Mouse (Mus musculus): ENCODE measurements at regions not wholly inside any gene's neighbourhood (a gene's known extent, or its start where the extent isn't known, plus 50 kb on each side); places are given as distances from the start of the nearest gene placed in this dataset.

- 96% methylated on average over 7 of the region's 7 CpGs for WGBS
- no peak for TF ChIP-seq POLR2A (IDR thresholded peaks at IDR 0.05; ENCODE audit: control insufficient read depth, extremely low read depth, insufficient read depth, low read length, poor library complexity)
- TF ChIP-seq CTCF (IDR thresholded peaks at IDR 0.05; ENCODE audit: borderline replicate concordance, control insufficient read depth, extremely low read depth, insufficient read depth, low read length, poor library complexity), result no peak
- Histone ChIP-seq H3K4me1 (replicated peaks; ENCODE audit: control insufficient read depth, insufficient read depth, low read length) (no peaks in the 10 kb centered on the region), H3K36me3 (ENCODE audit: control insufficient read depth, insufficient read depth, low read length) (no peaks in the 10 kb centered on the region), H3K27ac (ENCODE audit: control insufficient read depth, insufficient read depth, low read length) (no peak overlapping the region), H3K27me3 (ENCODE audit: control insufficient read depth, insufficient read depth, low read length) (no peaks in the 10 kb centered on the region), H3K4me3 (ENCODE audit: control insufficient read depth, insufficient read depth, low read length) (no peak overlapping the region)
- no peak for DNase-seq
Measured at GRCm38 (mm10) chr1:16816572-16816971, 723.4 kb upstream of the 4930444P10Rik start.

- no peak overlapping the region for H3K27ac ChIP-seq (ENCODE audit: control insufficient read depth, insufficient read depth, low read length)
- H3K4me3 ChIP-seq (ENCODE audit: control insufficient read depth, insufficient read depth, low read length), result no peak overlapping the region
- DNase-seq, result no peak
- H3K4me1 ChIP-seq (replicated peaks; ENCODE audit: control insufficient read depth, insufficient read depth, low read length), result no peaks in the 10 kb centered on the region
- H3K36me3 ChIP-seq (ENCODE audit: control insufficient read depth, insufficient read depth, low read length), result no peaks in the 10 kb centered on the region
- H3K27me3 ChIP-seq (ENCODE audit: control insufficient read depth, insufficient read depth, low read length), result no peaks in the 10 kb centered on the region
- no peak for TF ChIP-seq POLR2A (IDR thresholded peaks at IDR 0.05; ENCODE audit: control insufficient read depth, extremely low read depth, insufficient read depth, low read length, poor library complexity)
- no peak for TF ChIP-seq CTCF (IDR thresholded peaks at IDR 0.05; ENCODE audit: borderline replicate concordance, control insufficient read depth, extremely low read depth, insufficient read depth, low read length, poor library complexity)
Measured at GRCm38 (mm10) chr1:16815731-16816130, 722.6 kb upstream of the 4930444P10Rik start.

GRCm38 (mm10) chr1:16809370-16810150, 716.4 kb upstream of the 4930444P10Rik start:
- Histone ChIP-seq H3K36me3 (ENCODE audit: control insufficient read depth, insufficient read depth, low read length) (no peaks in the 10 kb centered on the region), H3K4me1 (replicated peaks; ENCODE audit: control insufficient read depth, insufficient read depth, low read length) (no peaks in the 10 kb centered on the region), H3K27ac (ENCODE audit: control insufficient read depth, insufficient read depth, low read length) (no peak overlapping the region), H3K4me3 (ENCODE audit: control insufficient read depth, insufficient read depth, low read length) (no peak overlapping the region), H3K27me3 (ENCODE audit: control insufficient read depth, insufficient read depth, low read length) (no peaks in the 10 kb centered on the region)
- no peak for DNase-seq
- 83% methylated on average over 10 of the region's 10 CpGs for WGBS
- TF ChIP-seq CTCF (IDR thresholded peaks at IDR 0.05; ENCODE audit: borderline replicate concordance, control insufficient read depth, extremely low read depth, insufficient read depth, low read length, poor library complexity) (no peak), POLR2A (IDR thresholded peaks at IDR 0.05; ENCODE audit: control insufficient read depth, extremely low read depth, insufficient read depth, low read length, poor library complexity) (no peak)

GRCm38 (mm10) chr1:16798292-16798691, 705.2 kb upstream of the 4930444P10Rik start:
- Histone ChIP-seq H3K27me3 (ENCODE audit: control insufficient read depth, insufficient read depth, low read length) (no peaks in the 10 kb centered on the region), H3K4me1 (replicated peaks; ENCODE audit: control insufficient read depth, insufficient read depth, low read length) (no peaks in the 10 kb centered on the region), H3K27ac (ENCODE audit: control insufficient read depth, insufficient read depth, low read length) (no peak overlapping the region), H3K4me3 (ENCODE audit: control insufficient read depth, insufficient read depth, low read length) (no peak overlapping the region), H3K36me3 (ENCODE audit: control insufficient read depth, insufficient read depth, low read length) (no peaks in the 10 kb centered on the region)
- peak; percentile 30 for DNase-seq
- 68% methylated on average over 6 of the region's 6 CpGs for WGBS
- TF ChIP-seq CTCF (IDR thresholded peaks at IDR 0.05; ENCODE audit: borderline replicate concordance, control insufficient read depth, extremely low read depth, insufficient read depth, low read length, poor library complexity), result no peak
- TF ChIP-seq POLR2A (IDR thresholded peaks at IDR 0.05; ENCODE audit: control insufficient read depth, extremely low read depth, insufficient read depth, low read length, poor library complexity), result no peak

DNA sequence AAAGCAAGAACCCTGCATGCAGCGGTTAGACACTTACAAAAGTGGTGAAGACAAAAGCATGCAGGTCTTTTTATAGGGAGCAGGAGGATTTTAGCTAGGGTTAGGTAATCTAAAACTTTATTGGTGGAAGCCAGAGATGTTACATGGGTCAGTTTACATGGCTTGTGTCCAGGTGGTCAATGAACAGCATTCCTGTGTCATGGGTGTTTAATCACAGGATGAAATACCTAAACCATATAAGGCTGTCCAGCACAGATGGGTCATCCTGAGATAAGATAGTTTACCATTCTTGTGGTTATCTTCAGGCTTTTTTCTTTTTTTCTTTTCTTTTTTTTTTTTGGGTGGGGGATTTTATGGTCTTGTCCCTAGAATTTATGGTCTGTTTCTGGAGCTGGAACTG, 703.3 kb upstream of the 4930444P10Rik start:
- no peak overlapping the region for H3K27ac ChIP-seq (ENCODE audit: control insufficient read depth, insufficient read depth, low read length)
- no peak for TF ChIP-seq POLR2A (IDR thresholded peaks at IDR 0.05; ENCODE audit: control insufficient read depth, extremely low read depth, insufficient read depth, low read length, poor library complexity)
- no peak for TF ChIP-seq CTCF (IDR thresholded peaks at IDR 0.05; ENCODE audit: borderline replicate concordance, control insufficient read depth, extremely low read depth, insufficient read depth, low read length, poor library complexity)
- H3K4me3 ChIP-seq (ENCODE audit: control insufficient read depth, insufficient read depth, low read length), result no peak overlapping the region
- H3K36me3 ChIP-seq (ENCODE audit: control insufficient read depth, insufficient read depth, low read length), result no peaks in the 10 kb centered on the region
- H3K4me1 ChIP-seq (replicated peaks; ENCODE audit: control insufficient read depth, insufficient read depth, low read length), result no peaks in the 10 kb centered on the region
- DNase-seq, result no peak
- no peaks in the 10 kb centered on the region for H3K27me3 ChIP-seq (ENCODE audit: control insufficient read depth, insufficient read depth, low read length)
- 95% methylated on average over 1 of the region's 1 CpGs for WGBS

DNA sequence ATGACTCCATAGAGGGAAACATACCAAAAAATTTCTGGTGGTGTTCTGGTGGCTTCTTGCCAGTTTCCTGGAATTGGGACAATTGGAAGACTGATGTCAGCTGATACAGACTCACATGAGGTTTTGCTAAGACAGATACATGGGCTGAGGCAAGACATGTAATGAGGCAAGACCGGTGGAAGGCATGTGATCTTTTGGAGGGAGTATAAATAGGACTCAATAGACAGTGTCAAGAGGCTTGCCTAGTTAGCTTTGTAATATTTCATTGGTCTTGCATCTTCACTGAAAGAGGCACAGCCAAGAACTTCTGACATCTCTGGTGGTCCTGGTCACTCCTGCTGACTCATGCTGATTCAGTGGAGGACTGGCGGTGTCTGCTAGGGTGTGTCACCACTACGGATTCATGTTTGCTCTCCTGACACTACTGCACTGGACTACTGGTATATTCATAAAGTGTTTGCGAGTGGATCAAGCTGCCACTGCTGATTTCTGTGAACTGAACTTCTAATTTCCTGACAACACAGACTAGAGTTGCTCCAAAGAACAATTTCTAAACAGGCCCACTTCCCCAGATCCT, 697.7 kb upstream of the 4930444P10Rik start:
- 95% methylated on average over 4 of the region's 4 CpGs for WGBS
- no peaks in the 10 kb centered on the region for H3K4me1 ChIP-seq (replicated peaks; ENCODE audit: control insufficient read depth, insufficient read depth, low read length)
- DNase-seq, result no peak
- H3K27me3 ChIP-seq (ENCODE audit: control insufficient read depth, insufficient read depth, low read length), result no peaks in the 10 kb centered on the region
- TF ChIP-seq CTCF (IDR thresholded peaks at IDR 0.05; ENCODE audit: borderline replicate concordance, control insufficient read depth, extremely low read depth, insufficient read depth, low read length, poor library complexity), result no peak
- TF ChIP-seq POLR2A (IDR thresholded peaks at IDR 0.05; ENCODE audit: control insufficient read depth, extremely low read depth, insufficient read depth, low read length, poor library complexity), result no peak
- no peak overlapping the region for H3K27ac ChIP-seq (ENCODE audit: control insufficient read depth, insufficient read depth, low read length)
- no peak overlapping the region for H3K4me3 ChIP-seq (ENCODE audit: control insufficient read depth, insufficient read depth, low read length)
- no peaks in the 10 kb centered on the region for H3K36me3 ChIP-seq (ENCODE audit: control insufficient read depth, insufficient read depth, low read length)
